In genomic region chr9:119091581-119092310, GRCm38 (mm10) we compare ENCODE assay signal across 10 mouse cellular contexts. TPM values are rescaled to one million over a fixed set of nuclear protein-coding genes. Genes with fewer than 3 reads are reported as not detected.
A peak's percentile ranks its signal among the peaks of the same experiment; 100 is the strongest.
DNase-seq lines count a peak whose midpoint lies in the region; ATAC-seq and TF ChIP-seq lines count a peak whose summit lies in the region.
"Had no signal": no experiment of that assay in that cellular context is flagged by ENCODE, and none has a peak within 500 bp of the region (broad histone marks: within the 10 kb centered on the region; RNA-seq: fewer than 3 reads in every experiment).

No protein-coding gene starts in this region.

- H3K4me2 ChIP-seq in stomach, postnatal 0 days (replicated peaks; ENCODE audit: low read depth): peak overlapping the region; percentile 81

- no peak overlapping the region for H3K27ac ChIP-seq in limb, embryonic 10.5 days
- peak overlapping the region; percentile 85 for H3K27ac ChIP-seq in stomach, postnatal 0 days (replicated peaks)

- H3K4me1 ChIP-seq in limb, embryonic 10.5 days: peaks cover 81% of the 10 kb centered on the region
- H3K4me1 ChIP-seq in stomach, postnatal 0 days (replicated peaks; ENCODE audit: control insufficient read depth, insufficient read depth): peaks cover 6% of the 10 kb centered on the region

- peaks cover 66% of the 10 kb centered on the region for H3K27me3 ChIP-seq in limb, embryonic 10.5 days (ENCODE audit: low read depth, poor library complexity, severe bottlenecking)
- no peaks in the 10 kb centered on the region for H3K27me3 ChIP-seq in stomach, postnatal 0 days (ENCODE audit: control insufficient read depth, insufficient read depth, low read length)

- 72% methylated on average over 12 of the region's 12 CpGs for WGBS in limb, embryonic 10.5 days
- WGBS in stomach, postnatal 0 days: 66% methylated on average over 12 of the region's 12 CpGs

- no peaks in the 10 kb centered on the region for H3K36me3 ChIP-seq in limb, embryonic 10.5 days
- H3K36me3 ChIP-seq in stomach, postnatal 0 days (ENCODE audit: control insufficient read depth, insufficient read depth, low read length): no peaks in the 10 kb centered on the region

- ATAC-seq in stomach, postnatal 0 days (ENCODE audit: low FRiP score, low TSS enrichment): peak; percentile 18; the same call in 1 of the 2 replicates

- no peak for TF ChIP-seq CTCF in stomach, postnatal 0 days (IDR thresholded peaks at IDR 0.05; ENCODE audit: low read depth)

- no peak for TF ChIP-seq EP300 in stomach, postnatal 0 days (optimal IDR thresholded peaks at IDR 0.05)

- 0 out of 2 replicates have a peak overlapping the region, but pooled peaks have one; percentile 66 for H3K9ac ChIP-seq in stomach, postnatal 0 days (ENCODE audit: low read length)

- no peaks in the 10 kb centered on the region for H3K9me3 ChIP-seq in limb, embryonic 10.5 days (replicated peaks)
- H3K9me3 ChIP-seq in stomach, postnatal 0 days (ENCODE audit: control insufficient read depth, low read length): no peaks in the 10 kb centered on the region

- DNase-seq in adrenal gland, adult (ENCODE audit: inconsistent age in 2 of 2, low spot score in 1 of 2): peak; percentile 35 to 47
- DNase-seq in adrenal gland, postnatal 25 days: no peak
- peak; percentile 60 to 76 for DNase-seq in urinary bladder, postnatal 36 days (ENCODE audit: low spot score in 2 of 2)
- no peak for DNase-seq in urinary bladder, postnatal 10 days (ENCODE audit: low spot score)
- no peak for DNase-seq in limb, embryonic 10.5 days (ENCODE audit: low spot score)
- peak; percentile 53 for DNase-seq in stomach, postnatal 0 days (ENCODE audit: low spot score)
- DNase-seq in adrenal gland, adult 18-20 months (ENCODE audit: low spot score in 2 of 2): no peak
- DNase-seq in thymus, postnatal 25 days: no peak
- DNase-seq: gastrocnemius, postnatal 14 days; liver had no signal

- H3K4me3 ChIP-seq in limb, embryonic 10.5 days: 0 out of 2 replicates have a peak overlapping the region, but pooled peaks have one; percentile 4
- H3K4me3 ChIP-seq in stomach, postnatal 0 days (ENCODE audit: low read depth, low read length): peak overlapping the region; percentile 61; the same call in 1 of the 2 replicates

RNA-seq across cellular contexts. Expression of gene Plcd1, which starts 1.6 kb away (rescaled TPM):
- total RNA-seq in adrenal gland, postnatal 25 days (2021): 6.9 and 11.1 TPM in 2 replicates
- 11.2 and 14.3 TPM in 2 replicates for polyA plus RNA-seq in limb, embryonic 10.5 days (2016; fragmentation: Nextera tagmentation; extraction: Ambion mirVana)
- polyA plus RNA-seq in stomach, postnatal 0 days (2015; fragmentation: Nextera tagmentation; extraction: Ambion mirVana): 35.3 and 39.2 TPM in 2 replicates
- total RNA-seq in adrenal gland, adult 18-20 months (2021): 10 to 100 TPM in 1 of 2 experiments, 1 to 10 TPM in 1; 7.0 to 10.9 TPM

RNA-seq across cellular contexts. Expression of gene Dlec1, which starts 10.5 kb away (rescaled TPM):
- total RNA-seq in adrenal gland, postnatal 25 days (2021): 1.1 and 3.0 TPM in 2 replicates
- 0.63 and 1.0 TPM in 2 replicates for polyA plus RNA-seq in limb, embryonic 10.5 days (2016; fragmentation: Nextera tagmentation; extraction: Ambion mirVana)
- polyA plus RNA-seq in stomach, postnatal 0 days (2015; fragmentation: Nextera tagmentation; extraction: Ambion mirVana): 0.18 TPM in 2 replicates
- total RNA-seq in adrenal gland, adult 18-20 months (2021): 1 to 10 TPM; 1.6 to 3.3 TPM

RNA-seq across cellular contexts. Expression of gene Vill, which starts 39.2 kb away (rescaled TPM):
- 0.43 and 1.7 TPM in 2 replicates for total RNA-seq in adrenal gland, postnatal 25 days (2021)
- 19.5 and 26.3 TPM in 2 replicates for polyA plus RNA-seq in limb, embryonic 10.5 days (2016; fragmentation: Nextera tagmentation; extraction: Ambion mirVana)
- polyA plus RNA-seq in stomach, postnatal 0 days (2015; fragmentation: Nextera tagmentation; extraction: Ambion mirVana): 55.0 and 61.3 TPM in 2 replicates
- 1 to 10 TPM; 1.6 to 1.7 TPM for total RNA-seq in adrenal gland, adult 18-20 months (2021)

Comparison
In these comparisons a context has a peak if more than half of its experiments do, and no peak if none do; other contexts are left out.
1. DNase-seq: peak in adrenal gland, adult (2 of 2), urinary bladder, postnatal 36 days (2 of 2) and stomach, postnatal 0 days (single experiment); none in adrenal gland, postnatal 25 days (single experiment), urinary bladder, postnatal 10 days (single experiment), limb, embryonic 10.5 days (single experiment), adrenal gland, adult 18-20 months (0 of 2) and thymus, postnatal 25 days (single experiment).